Mouse (Mus musculus): ENCODE measurements around the gene 4931409K22Rik. TPM values are rescaled to one million over a fixed set of nuclear protein-coding genes. Genes with fewer than 3 reads are reported as not detected.
"Not testable (repeated sequence)": the region's sequence is repeated elsewhere in the genome, so short reads cannot be mapped to it uniquely, and the experiment has no call there.

Gene 4931409K22Rik
- total RNA-seq, 4 experiments from 2014 or later = not detected

GRCm38 (mm10) chr5:24593928-24594327, 37.3 kb upstream of the 4931409K22Rik start:
- no peak for DNase-seq (ENCODE audit: low spot score in 2 of 2)

GRCm38 (mm10) chr5:24593230-24593629, 36.6 kb upstream of the 4931409K22Rik start:
- no peak for DNase-seq (ENCODE audit: low spot score in 2 of 2)

DNA sequence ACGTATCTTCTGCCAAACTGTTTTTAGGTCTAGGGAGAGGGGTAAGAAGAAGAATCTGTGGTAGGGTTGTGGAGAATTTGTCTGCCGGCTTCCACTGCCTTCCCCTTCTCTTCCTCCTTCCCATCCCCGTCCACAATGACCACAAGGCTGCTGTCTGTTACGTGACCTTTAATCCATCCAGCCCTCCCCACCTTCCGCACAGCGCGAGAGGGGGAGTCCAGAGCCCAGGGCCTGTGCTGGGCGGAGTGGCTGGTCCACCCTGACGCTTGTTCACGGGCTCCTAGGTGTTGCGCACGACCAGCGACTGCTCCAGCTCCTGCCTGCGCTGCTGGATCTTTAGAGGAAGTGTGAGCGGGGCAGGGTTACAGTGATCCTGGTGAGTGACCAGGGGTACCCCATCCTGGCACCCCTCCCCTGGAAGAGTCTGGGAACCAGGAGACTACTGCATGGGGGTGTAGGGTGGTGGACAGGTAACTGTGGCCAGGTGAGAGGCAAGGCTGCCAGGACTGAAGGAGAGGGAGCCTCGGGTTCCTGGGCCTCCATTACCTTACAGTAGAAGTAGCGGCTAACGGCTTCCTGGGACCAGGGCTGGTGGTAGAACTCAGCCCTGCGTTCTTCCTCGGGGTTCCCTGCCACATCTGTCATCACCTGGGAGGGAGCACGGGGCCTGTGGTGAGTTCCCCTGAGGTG, 36.0 kb upstream of the 4931409K22Rik start:
- DNase-seq (ENCODE audit: low spot score in 2 of 2) = no peak

DNA sequence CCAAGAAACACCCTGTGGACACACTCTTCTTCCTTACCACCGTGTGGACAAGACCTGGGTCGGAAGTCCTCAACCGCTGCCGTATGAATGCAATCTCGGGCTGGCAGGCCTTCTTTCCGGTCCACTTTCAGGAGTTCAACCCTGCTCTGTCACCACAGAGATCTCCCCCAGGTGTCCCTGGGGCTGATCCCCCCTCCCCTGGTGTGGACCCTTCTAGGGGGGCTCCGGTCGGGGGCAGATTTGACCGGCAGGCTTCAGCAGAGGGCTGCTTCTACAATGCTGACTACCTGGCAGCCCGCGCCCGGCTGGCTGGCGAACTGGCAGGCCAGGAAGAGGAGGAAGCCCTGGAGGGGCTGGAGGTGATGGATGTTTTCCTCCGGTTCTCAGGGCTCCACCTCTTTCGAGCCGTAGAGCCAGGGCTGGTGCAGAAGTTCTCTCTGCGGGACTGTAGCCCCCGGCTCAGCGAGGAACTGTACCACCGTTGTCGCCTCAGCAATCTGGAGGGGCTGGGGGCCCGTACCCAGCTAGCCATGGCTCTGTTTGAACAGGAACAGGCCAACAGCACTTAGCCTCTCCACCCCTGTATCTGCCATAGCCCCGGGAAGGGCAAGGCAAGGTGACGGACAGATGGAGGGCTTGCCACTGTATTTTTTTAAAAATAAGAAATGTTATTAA, 35.3 kb upstream of the 4931409K22Rik start:
- DNase-seq (ENCODE audit: low spot score in 2 of 2) = no peak

GRCm38 (mm10) chr5:24591268-24591721, 34.7 kb upstream of the 4931409K22Rik start:
- DNase-seq (ENCODE audit: low spot score in 2 of 2) = no peak

DNA sequence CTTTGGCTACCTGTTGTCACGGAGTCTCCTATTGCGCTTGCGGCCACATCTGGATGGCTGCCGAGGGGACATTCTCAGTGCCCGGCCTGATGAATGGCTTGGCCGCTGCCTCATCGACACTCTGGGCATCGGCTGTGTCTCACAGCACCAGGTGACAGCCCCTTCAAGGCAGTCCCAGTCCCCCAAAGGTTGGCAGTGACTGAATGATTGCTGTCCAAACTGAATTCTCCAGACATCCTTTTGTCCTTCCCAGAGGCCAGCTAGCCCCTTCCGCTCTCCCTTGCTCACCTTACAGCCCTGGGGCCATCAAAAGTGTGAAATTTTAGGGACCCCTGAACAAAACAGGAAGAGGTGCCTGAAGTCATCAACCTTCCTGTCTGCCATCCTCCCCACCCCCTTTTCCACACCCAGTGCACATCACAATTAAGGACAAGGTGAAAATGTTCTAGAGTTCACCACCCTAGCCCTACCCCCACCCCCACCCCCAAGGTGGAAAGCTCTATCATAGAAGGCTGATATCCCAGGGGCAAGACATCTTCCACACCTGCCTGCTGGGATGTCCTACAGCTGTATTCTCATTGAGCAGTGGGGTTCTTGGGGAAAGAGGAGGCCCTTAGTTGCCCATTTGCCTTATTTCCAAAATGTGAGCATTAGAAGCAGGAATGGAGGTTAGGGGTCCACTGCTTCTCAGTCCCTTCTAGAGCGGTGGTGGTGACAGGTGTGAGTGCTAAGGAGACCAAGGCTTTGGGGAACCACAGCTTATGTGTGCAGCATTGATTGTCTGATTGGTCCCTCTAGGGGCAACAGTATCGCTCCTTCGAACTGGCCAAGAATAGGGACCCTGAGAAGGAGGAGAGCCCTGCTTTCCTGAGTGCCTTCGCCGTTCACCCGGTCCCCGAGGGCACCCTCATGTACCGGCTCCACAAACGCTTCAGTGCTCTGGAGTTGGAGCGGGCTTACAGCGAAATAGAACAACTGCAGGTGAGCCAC, 33.2 kb upstream of the 4931409K22Rik start:
- no peak for DNase-seq (ENCODE audit: low spot score in 2 of 2)

- no peak for DNase-seq (ENCODE audit: low spot score in 2 of 2)
These were observed 30.6 kb upstream of the 4931409K22Rik start for GRCm38 (mm10) chr5:24587200-24587577.

GRCm38 (mm10) chr5:24586547-24587199, 30.1 kb upstream of the 4931409K22Rik start, which contains the start of gene Chpf2:
TSS of gene Chpf2 (plus strand) at chr5:24586741.
- peak in 1 of 2 experiments; percentile 66 for DNase-seq (ENCODE audit: low spot score in 2 of 2)

- DNase-seq (ENCODE audit: low spot score in 2 of 2) = no peak
These were observed 29.5 kb upstream of the 4931409K22Rik start for GRCm38 (mm10) chr5:24586106-24586505.

DNA sequence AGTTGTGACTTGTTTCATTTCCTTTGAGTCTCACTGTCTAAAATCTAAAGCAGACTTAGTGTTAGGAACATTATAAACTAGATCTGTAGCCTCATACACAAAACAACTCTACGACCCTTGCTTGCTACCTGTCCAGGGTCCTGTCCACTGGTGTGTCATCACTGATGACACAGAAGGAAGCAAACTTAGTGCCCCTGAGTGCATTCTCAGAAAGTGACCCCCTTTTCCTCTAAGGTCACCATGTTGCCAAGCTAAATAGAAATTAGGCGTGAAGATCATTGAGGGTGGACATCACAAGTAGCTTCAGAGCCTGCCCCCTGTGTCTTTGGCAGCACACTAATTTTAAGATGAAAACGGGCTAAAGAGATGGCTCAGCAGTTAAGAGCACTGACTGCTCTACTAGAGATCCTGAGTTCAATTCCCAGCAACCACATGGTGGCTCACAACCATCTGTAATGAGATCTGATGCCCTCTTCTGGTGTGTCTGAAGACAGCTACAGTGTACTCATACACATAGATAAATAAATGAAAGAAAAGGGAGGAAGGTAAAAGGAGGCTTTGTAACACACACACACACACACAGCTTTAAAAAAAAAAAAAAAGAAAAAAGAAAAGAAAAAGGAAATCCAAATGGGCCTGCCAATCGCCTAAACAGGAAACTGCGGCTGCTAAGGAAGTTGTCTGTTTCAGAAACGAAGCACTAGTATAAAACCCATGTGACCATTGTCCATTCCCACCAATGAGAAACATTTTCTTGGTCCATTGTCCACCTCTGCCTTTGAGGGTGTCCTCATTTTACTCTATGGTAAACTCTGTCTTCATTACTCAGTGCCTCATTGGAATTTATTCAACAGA, 21.7 kb upstream of the 4931409K22Rik start:
- no peak for DNase-seq (ENCODE audit: low spot score in 2 of 2)

DNA sequence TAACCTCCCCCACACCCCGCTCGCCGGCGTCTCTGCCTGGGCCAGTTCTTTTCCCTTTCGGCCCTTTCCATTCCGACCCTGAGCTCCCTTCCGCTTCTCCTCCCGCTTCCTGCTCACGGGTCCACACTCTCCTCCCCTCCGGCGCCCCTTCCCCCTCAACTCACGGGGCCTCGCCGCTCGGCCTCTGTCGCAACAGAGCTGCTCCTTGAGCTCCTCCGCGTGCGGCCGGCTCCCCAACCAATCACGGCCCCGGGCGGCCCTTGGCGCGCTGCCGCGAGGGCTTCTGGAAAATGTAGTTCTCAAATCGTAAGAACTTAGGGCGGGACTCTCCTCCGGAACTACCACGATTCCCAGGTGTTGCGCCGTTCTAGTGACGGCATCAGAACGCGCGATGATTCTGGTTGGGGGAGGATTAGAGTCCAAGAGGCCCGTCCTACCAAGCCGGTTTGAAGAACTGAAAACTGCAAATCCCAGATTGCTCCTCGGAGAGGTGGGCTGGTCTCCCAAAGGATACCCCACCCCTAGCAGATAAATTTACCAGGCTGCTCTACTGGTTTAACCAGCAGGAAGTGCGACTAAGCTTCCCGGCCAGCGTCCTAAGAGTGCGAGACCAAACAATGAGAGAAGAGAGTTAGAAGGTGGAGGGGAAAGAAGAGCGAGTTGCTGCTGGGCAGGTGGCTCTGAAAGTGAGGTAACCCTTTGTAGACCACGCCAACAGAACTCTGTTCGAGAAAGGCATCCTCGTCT, 20.7 kb upstream of the 4931409K22Rik start, which contains the start of gene Abcf2:
Gene Abcf2, minus strand, starts transcription at position 285 of the 747 bp plus-strand sequence.
- DNase-seq (ENCODE audit: low spot score in 2 of 2) = peak; percentile 99 to 100

DNA sequence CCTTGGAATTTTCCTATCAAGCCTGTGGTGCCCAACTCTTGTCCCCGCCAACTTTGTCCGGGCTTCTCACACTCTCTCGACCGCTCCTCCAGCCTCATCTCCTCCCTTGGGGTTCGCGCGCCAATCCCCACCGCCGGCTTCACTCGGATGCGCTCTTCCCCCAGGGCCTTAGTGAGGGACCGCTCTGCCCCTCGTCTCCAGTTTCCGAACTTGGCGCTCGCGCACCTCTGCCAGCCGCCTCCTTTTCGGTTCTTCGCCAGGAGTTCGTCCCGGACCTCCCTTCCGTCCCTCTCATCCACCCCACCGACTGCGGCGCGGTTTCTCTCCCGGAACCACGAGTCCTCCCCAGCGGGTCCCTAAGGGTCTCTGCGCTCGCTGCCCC, 20.2 kb upstream of the 4931409K22Rik start:
- no peak for DNase-seq (ENCODE audit: low spot score in 2 of 2)

- no peak for DNase-seq (ENCODE audit: low spot score in 2 of 2)
These were observed 19.3 kb upstream of the 4931409K22Rik start for GRCm38 (mm10) chr5:24575948-24576347.

DNA sequence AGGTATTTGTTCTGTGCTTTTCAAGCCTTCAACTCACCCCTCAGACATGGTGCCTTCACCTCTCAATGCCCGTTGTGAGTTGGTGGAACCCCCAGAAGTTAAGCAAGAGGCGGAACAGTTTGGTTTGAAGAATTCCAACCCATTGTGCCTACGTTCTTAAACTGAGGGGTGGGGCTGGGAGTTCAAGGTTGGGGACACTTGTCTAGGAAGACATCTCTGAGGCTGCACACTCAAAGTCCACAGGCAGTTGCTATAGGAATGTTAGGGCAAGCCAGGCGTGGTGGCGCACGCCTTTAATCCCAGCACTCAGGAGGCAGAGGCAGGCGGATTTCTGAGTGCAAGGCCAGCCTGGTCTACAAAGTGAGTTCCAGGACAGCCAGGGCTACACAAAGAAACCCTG, 1.3 kb downstream of the 4931409K22Rik start:
- DNase-seq (ENCODE audit: low spot score in 2 of 2) = not testable (repeated sequence)

DNA sequence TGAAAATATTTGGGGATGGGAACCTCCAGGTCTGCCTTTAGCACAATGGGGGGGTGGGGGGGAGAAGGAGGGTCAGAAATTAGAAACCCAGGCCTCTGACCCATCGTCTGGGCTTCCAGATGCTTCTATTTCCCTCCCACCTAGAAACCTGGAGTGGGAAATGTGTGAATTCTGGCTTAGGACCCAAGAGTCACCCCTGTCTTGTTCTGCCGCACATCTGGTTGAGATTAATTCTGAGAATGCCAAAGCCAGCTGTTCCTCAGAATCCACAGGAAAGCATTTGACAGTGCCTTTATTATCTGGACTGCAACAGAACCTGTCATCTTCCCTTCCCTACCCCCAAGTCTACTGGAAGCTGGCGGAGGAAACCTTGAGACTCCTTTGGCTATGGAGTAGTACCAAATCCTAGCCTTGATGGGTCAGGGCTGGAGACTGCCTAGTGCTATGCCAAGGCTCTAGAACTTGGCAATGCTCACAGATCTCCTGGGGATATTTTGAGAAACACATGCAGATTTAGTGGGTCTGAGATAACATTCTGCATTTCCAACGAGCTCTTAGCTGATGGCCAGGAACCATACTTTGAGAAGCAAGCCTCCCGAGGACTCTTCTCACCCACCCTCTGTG, 2.9 kb downstream of the 4931409K22Rik start:
- DNase-seq (ENCODE audit: low spot score in 2 of 2) = no peak

DNA sequence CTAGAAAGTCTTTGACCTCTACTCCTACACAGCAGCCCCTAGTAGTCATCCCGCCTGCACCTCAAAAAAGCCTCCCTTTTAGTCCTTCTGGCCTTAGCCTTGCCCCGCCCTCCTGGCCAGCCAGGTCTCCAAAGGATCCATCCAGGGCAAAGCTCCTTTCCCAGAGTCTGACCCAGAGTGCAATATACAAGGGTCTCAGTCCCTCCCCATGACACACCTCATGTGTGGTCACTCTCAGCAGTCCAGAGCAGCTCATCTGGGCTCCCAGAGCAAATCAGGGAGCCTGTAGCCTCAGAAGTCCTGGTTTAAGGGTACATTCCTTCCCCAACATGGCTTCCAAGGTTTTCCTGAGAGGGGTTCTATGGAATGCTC, 5.3 kb downstream of the 4931409K22Rik start:
- no peak for DNase-seq (ENCODE audit: low spot score in 2 of 2)

- no peak for DNase-seq (ENCODE audit: low spot score in 2 of 2)
These were observed 5.9 kb downstream of the 4931409K22Rik start for GRCm38 (mm10) chr5:24550598-24551316.

DNA sequence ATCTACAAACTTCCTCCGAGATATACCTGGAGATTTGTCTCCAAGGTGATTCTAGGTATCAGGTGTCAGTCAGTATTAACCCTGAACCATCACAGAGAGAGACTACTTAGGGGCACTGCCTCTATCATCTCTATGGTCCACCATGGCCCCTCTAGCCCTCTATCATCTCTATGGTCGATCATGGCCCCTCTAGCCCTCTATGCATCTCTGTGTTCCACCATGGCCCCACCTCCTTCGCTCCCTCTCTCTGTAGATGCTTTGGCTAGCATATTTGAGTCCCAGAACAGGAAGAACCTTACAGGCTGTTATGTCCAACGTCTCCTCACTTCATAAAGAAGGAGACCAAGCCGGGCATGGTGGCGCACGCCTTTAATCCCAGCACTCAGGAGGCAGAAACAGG, 14.0 kb downstream of the 4931409K22Rik start:
- no peak for DNase-seq (ENCODE audit: low spot score in 2 of 2)
